Mouse (Mus musculus): ENCODE measurements around the gene Zfp69. TPM values are rescaled to one million over a fixed set of nuclear protein-coding genes. Genes with fewer than 3 reads are reported as not detected.

Gene Zfp69
- total and polyA plus RNA-seq, 3 experiments: 0.46 to 2.2 (median 0.89) TPM

- no peak for TF ChIP-seq NELFE (IDR thresholded peaks at IDR 0.05; ENCODE audit: low read depth, low read length)
- no peak for TF ChIP-seq ZC3H11A (IDR thresholded peaks at IDR 0.05; ENCODE audit: low read depth, low read length)
- TF ChIP-seq MYC (IDR thresholded peaks at IDR 0.05; ENCODE audit: low read depth, low read length): no peak
- TF ChIP-seq BHLHE40 (IDR thresholded peaks at IDR 0.05; ENCODE audit: low read depth, low read length): no peak
- TF ChIP-seq RAD21 (IDR thresholded peaks at IDR 0.05; ENCODE audit: low read depth, low read length): no peak
- TF ChIP-seq RCOR1 (conservative IDR thresholded peaks at IDR 0.05; ENCODE audit: low read depth, low read length): no peak
- no peak for TF ChIP-seq CHD2 (IDR thresholded peaks at IDR 0.05; ENCODE audit: low read length)
- no peak for TF ChIP-seq ETS1 (conservative IDR thresholded peaks at IDR 0.05; ENCODE audit: low read depth, low read length)
- no peak for TF ChIP-seq E2F4 (IDR thresholded peaks at IDR 0.05; ENCODE audit: insufficient replicate concordance, low read depth, low read length)
- no peaks in the 10 kb centered on the region for H3K79me2 ChIP-seq (replicated peaks; ENCODE audit: control insufficient read depth, extremely low read depth, insufficient read depth, poor library complexity, severe bottlenecking)
- in situ Hi-C loops (cut with MboI; ENCODE audit: low pct_ligation_motif_present, low pct_unique_long_range_greater_than_20kb, low sequenced_read_pairs): no loop called here
- no peak overlapping the region for H3K4me3 ChIP-seq (replicated peaks in 1 of 3; ENCODE audit: low read depth in 2 of 3, low read length in 2 of 3, poor library complexity in 1 of 3)
- H3K4me1 ChIP-seq (ENCODE audit: control insufficient read depth in 1 of 2, insufficient read depth in 2 of 2): peaks cover 32 to 64% of the 10 kb centered on the region in 2 experiments
- no peaks in the 10 kb centered on the region for H3K36me3 ChIP-seq (replicated peaks in 1 of 2; ENCODE audit: control insufficient read depth in 1 of 2, insufficient read depth in 1 of 2, low read length in 1 of 2)
- dilution Hi-C loops (cut with MboI; ENCODE audit: extremely low pct_ligation_motif_present, extremely low pct_unique_long_range_greater_than_20kb, low sequenced_read_pairs): no loop called here
- no peak overlapping the region for H3K4me2 ChIP-seq (ENCODE audit: insufficient read depth, low read depth, poor library complexity, severe bottlenecking)
- no peak overlapping the region for H3K9ac ChIP-seq (ENCODE audit: insufficient read depth, low read depth)
- H3K27ac ChIP-seq (ENCODE audit: insufficient read depth, low read depth): no peak overlapping the region
- no peaks in the 10 kb centered on the region for H3K9me3 ChIP-seq (replicated peaks; ENCODE audit: low read length)
- DNase-seq (ENCODE audit: extremely low read depth): no peak
- H3K27me3 ChIP-seq (replicated peaks): peaks cover 2% of the 10 kb centered on the region
These were observed 70.6 kb downstream of the Zfp69 start for GRCm38 (mm10) chr4:120880731-120881432.

Other genes with a start within 250 kb of the Zfp69 start
- 0.04 and 0.08 TPM in 2 replicates for gene Kcnq4, start 203.1 kb downstream of the Zfp69 start, total RNA-seq (2012; rRNA removed)
- gene Kcnq4, start 203.1 kb downstream of the Zfp69 start, total RNA-seq (2014; rRNA removed): not detected in 2 replicates
- 0.10 TPM in 1 of 2 replicates, not detected in the other for gene Kcnq4, start 203.1 kb downstream of the Zfp69 start, polyA plus RNA-seq (2012; ENCODE audit: insufficient read length, low read depth)
- 33.6 and 39.9 TPM in 2 replicates for gene Nfyc, start 120.1 kb downstream of the Zfp69 start, total RNA-seq (2012; rRNA removed)
- 36.7 and 41.0 TPM in 2 replicates for gene Nfyc, start 120.1 kb downstream of the Zfp69 start, total RNA-seq (2014; rRNA removed)
- 44.4 and 51.1 TPM in 2 replicates for gene Nfyc, start 120.1 kb downstream of the Zfp69 start, polyA plus RNA-seq (2012; ENCODE audit: insufficient read length, low read depth)
- 0.04 and 0.17 TPM in 2 replicates for gene Rims3, start 96.9 kb downstream of the Zfp69 start, total RNA-seq (2012; rRNA removed)
- gene Rims3, start 96.9 kb downstream of the Zfp69 start, total RNA-seq (2014; rRNA removed): 0.05 TPM in 1 of 2 replicates, not detected in the other
- gene Rims3, start 96.9 kb downstream of the Zfp69 start, polyA plus RNA-seq (2012; ENCODE audit: insufficient read length, low read depth): 0.08 and 0.13 TPM in 2 replicates
- 13.4 and 13.9 TPM in 2 replicates for gene Exo5, start 26.7 kb downstream of the Zfp69 start, total RNA-seq (2012; rRNA removed)
- gene Exo5, start 26.7 kb downstream of the Zfp69 start, total RNA-seq (2014; rRNA removed): 17.4 and 23.0 TPM in 2 replicates
- 24.0 and 25.3 TPM in 2 replicates for gene Exo5, start 26.7 kb downstream of the Zfp69 start, polyA plus RNA-seq (2012; ENCODE audit: insufficient read length, low read depth)
- 27.4 and 29.1 TPM in 2 replicates for gene Smap2, start 65.5 kb upstream of the Zfp69 start, total RNA-seq (2012; rRNA removed)
- gene Smap2, start 65.5 kb upstream of the Zfp69 start, total RNA-seq (2014; rRNA removed): 20.0 and 20.1 TPM in 2 replicates
- 110 and 111 TPM in 2 replicates for gene Smap2, start 65.5 kb upstream of the Zfp69 start, polyA plus RNA-seq (2012; ENCODE audit: insufficient read length, low read depth)
- not detected in 2 replicates for gene Col9a2, start 87.7 kb upstream of the Zfp69 start, total RNA-seq (2012; rRNA removed)
- gene Col9a2, start 87.7 kb upstream of the Zfp69 start, total RNA-seq (2014; rRNA removed): not detected in 2 replicates
- not detected in 2 replicates for gene Col9a2, start 87.7 kb upstream of the Zfp69 start, polyA plus RNA-seq (2012; ENCODE audit: insufficient read length, low read depth)
- gene Zmpste24, start 146.5 kb upstream of the Zfp69 start, total RNA-seq (2012; rRNA removed): 22.3 and 30.4 TPM in 2 replicates
- 55.7 and 58.1 TPM in 2 replicates for gene Zmpste24, start 146.5 kb upstream of the Zfp69 start, total RNA-seq (2014; rRNA removed)
- 52.8 and 59.1 TPM in 2 replicates for gene Zmpste24, start 146.5 kb upstream of the Zfp69 start, polyA plus RNA-seq (2012; ENCODE audit: insufficient read length, low read depth)
- not detected in 2 replicates for gene Tmco2, start 157.5 kb upstream of the Zfp69 start, total RNA-seq (2012; rRNA removed)
- not detected in 2 replicates for gene Tmco2, start 157.5 kb upstream of the Zfp69 start, total RNA-seq (2014; rRNA removed)
- not detected in 2 replicates for gene Tmco2, start 157.5 kb upstream of the Zfp69 start, polyA plus RNA-seq (2012; ENCODE audit: insufficient read length, low read depth)

Measured in CH12.LX (cell line).